Mouse (Mus musculus) liver, postnatal 0 days (tissue): ENCODE measurements around the gene Ccdc155. TPM values are rescaled to one million over a fixed set of nuclear protein-coding genes. Genes with fewer than 3 reads are reported as not detected.
"Not testable (repeated sequence)": the region's sequence is repeated elsewhere in the genome, so short reads cannot be mapped to it uniquely, and the experiment has no call there.

Experiments used
- ATAC-seq: fragments of 200-750 bp; cut with Nextera tagmentation; 2 replicates; pipeline ENCODE4 v1.8.0; 2017; ENCODE audit warnings: mild to moderate bottlenecking, moderate library complexity
- DNase-seq: peaks from one replicate; pipeline ENCODE4 v3.0.0-alpha.2; 2016
- H3K27ac ChIP-seq: fragments of 300-500 bp; sonication (generic); 2 replicates; pipeline ENCODE4 v1.5.1; 2014; ENCODE audit warnings: antibody characterized with exemption, moderate library complexity, mild to moderate bottlenecking, low read depth
- H3K27me3 ChIP-seq: fragments of 300-500 bp; sonication (generic); 2 replicates; pipeline ENCODE4 v1.6.1; 2014; ENCODE audit warnings: low read length, control low read depth, mixed read lengths; ENCODE audit not compliant: insufficient read depth
- H3K36me3 ChIP-seq: fragments of 300-500 bp; sonication (generic); replicated peaks from 2 replicates; pipeline ENCODE4 v1.6.1; 2014; ENCODE audit warnings: mild to moderate bottlenecking, control low read depth, low read length, moderate library complexity, mixed read lengths; ENCODE audit not compliant: insufficient read depth
- H3K4me1 ChIP-seq: fragments of 300-500 bp; sonication (generic); 2 replicates; pipeline ENCODE4 v1.6.1; 2014; ENCODE audit warnings: antibody characterized with exemption, mild to moderate bottlenecking, control low read depth; ENCODE audit not compliant: insufficient read depth
- H3K4me2 ChIP-seq: fragments of 300-500 bp; sonication (generic); 2 replicates; pipeline ENCODE4 v1.6.1; 2014; ENCODE audit warnings: low read depth, mild to moderate bottlenecking, low read length, moderate library complexity, mixed read lengths
- H3K4me3 ChIP-seq: fragments of 300-500 bp; sonication (generic); 2 replicates; pipeline ENCODE4 v1.5.1; 2014; ENCODE audit warnings: low read depth, low read length
- H3K9ac ChIP-seq: fragments of 300-500 bp; sonication (generic); replicated peaks from 2 replicates; pipeline ENCODE4 v1.6.1; 2014; ENCODE audit warnings: mild to moderate bottlenecking, moderate library complexity
- H3K9me3 ChIP-seq: fragments of 300-500 bp; sonication (generic); 2 replicates; pipeline ENCODE4 v1.6.1; 2016; ENCODE audit warnings: mild to moderate bottlenecking, control low read depth, low read length, mixed read lengths
- CTCF ChIP-seq: sonication (generic); IDR thresholded peaks from 2 replicates; pipeline ENCODE4 v1.5.1; 2016; ENCODE audit warnings: antibody characterized with exemption, low read depth
- EP300 ChIP-seq: IDR thresholded peaks from 2 replicates; pipeline ENCODE4 v1.6.1; 2016; ENCODE audit warnings: antibody characterized with exemption, low read depth, mild to moderate bottlenecking
- WGBS: fragments of 180-500 bp; shearing (Covaris S2); extraction: QIAGEN DNeasy Blood & Tissue Kit; methylation state at CpG from one replicate; pipeline ENCODE4 v1.1.7; 2014; ENCODE audit not compliant: insufficient replicate concordance; 5-methylcytosine and 5-hydroxymethylcytosine counted together
- polyA plus RNA-seq: library from polyadenylated mRNA; unstranded; fragments of >200 nt; fragmentation: Nextera tagmentation; extraction: Ambion mirVana; gene quantifications from 2 replicates; pipeline ENCODE4 v1.2.1, GENCODE M21; 2015

The Ccdc155 gene
- polyA plus RNA-seq, 1 experiment from 2014 or later = not detected

- ATAC-seq (no peak), DNase-seq (no peak)
- no peak for TF ChIP-seq CTCF
- no peak for TF ChIP-seq EP300
- Histone ChIP-seq H3K36me3 (no peaks in the 10 kb centered on the region), H3K4me1 (peaks cover 7% of the 10 kb centered on the region), H3K4me2 (no peak within 1 kb of the TSS), H3K27me3 (peaks cover 98% of the 10 kb centered on the region), H3K4me3 (no peak within 1 kb of the TSS), H3K27ac (no peak within 1 kb of the TSS), H3K9me3 (no peaks in the 10 kb centered on the region), H3K9ac (no peak within 1 kb of the TSS)
- WGBS = 27% methylated on average over 7 of the region's 7 CpGs
Observed at GRCm38 (mm10) chr7:45179469-45179868, 25.2 kb downstream of the Ccdc155 start, which contains the start of gene Gfy. Gfy (minus strand) TSS chr7:45179569.

- Histone ChIP-seq H3K36me3 (no peaks in the 10 kb centered on the region), H3K4me3 (no peak overlapping the region), H3K4me1 (peaks cover 7% of the 10 kb centered on the region), H3K27ac (no peak overlapping the region), H3K4me2 (no peak overlapping the region), H3K27me3 (peaks cover 96% of the 10 kb centered on the region), H3K9ac (no peak overlapping the region), H3K9me3 (no peaks in the 10 kb centered on the region)
- DNase-seq (peak; percentile 38), ATAC-seq (no peak)
- TF ChIP-seq EP300 (no peak), CTCF (no peak)
- WGBS = 21% methylated on average over 7 of the region's 7 CpGs
Observed at GRCm38 (mm10) chr7:45178550-45178949, 26.1 kb downstream of the Ccdc155 start.

GRCm38 (mm10) chr7:45176356-45176755 is 28.3 kb downstream of the Ccdc155 start:
- TF ChIP-seq CTCF (no peak), EP300 (no peak)
- no peak overlapping the region for H3K4me2 ChIP-seq
- H3K36me3 ChIP-seq = no peaks in the 10 kb centered on the region
- no peak overlapping the region for H3K27ac ChIP-seq
- no peaks in the 10 kb centered on the region; the same call in 1 of the 2 replicates for H3K4me1 ChIP-seq
- peaks cover 3% of the 10 kb centered on the region for H3K9me3 ChIP-seq
- ATAC-seq (no peak), DNase-seq (no peak)
- no peak overlapping the region for H3K4me3 ChIP-seq
- no peak overlapping the region for H3K9ac ChIP-seq
- peaks cover 84% of the 10 kb centered on the region for H3K27me3 ChIP-seq
- 4% methylated on average over 27 of the region's 31 CpGs for whole genome bisulfite sequencing

- DNase-seq (no peak), ATAC-seq (no peak)
- Histone ChIP-seq H3K4me3 (no peak overlapping the region), H3K9me3 (peaks cover 3% of the 10 kb centered on the region), H3K4me1 (no peaks in the 10 kb centered on the region), H3K4me2 (no peak overlapping the region), H3K27ac (no peak overlapping the region), H3K9ac (no peak overlapping the region), H3K36me3 (no peaks in the 10 kb centered on the region), H3K27me3 (peaks cover 80% of the 10 kb centered on the region)
- WGBS = 3% methylated on average over 23 of the region's 23 CpGs
- TF ChIP-seq CTCF (no peak), EP300 (no peak)
Observed at GRCm38 (mm10) chr7:45175929-45176328, 28.8 kb downstream of the Ccdc155 start.

- Histone ChIP-seq H3K27me3 (peaks cover 74% of the 10 kb centered on the region), H3K36me3 (no peaks in the 10 kb centered on the region), H3K27ac (no peak overlapping the region), H3K4me3 (no peak overlapping the region), H3K4me2 (no peak overlapping the region), H3K9ac (no peak overlapping the region), H3K4me1 (no peaks in the 10 kb centered on the region), H3K9me3 (peaks cover 3% of the 10 kb centered on the region)
- ATAC-seq (no peak), DNase-seq (no peak)
- 5% methylated on average over 13 of the region's 13 CpGs for WGBS
- TF ChIP-seq CTCF = no peak
Observed at GRCm38 (mm10) chr7:45175398-45175797, 29.3 kb downstream of the Ccdc155 start.

- TF ChIP-seq CTCF = no peak
- no peak for TF ChIP-seq EP300
- Histone ChIP-seq H3K36me3 (no peaks in the 10 kb centered on the region), H3K4me3 (no peak overlapping the region), H3K27me3 (peaks cover 68% of the 10 kb centered on the region), H3K4me1 (no peaks in the 10 kb centered on the region), H3K27ac (no peak overlapping the region), H3K9me3 (peaks cover 10% of the 10 kb centered on the region), H3K9ac (no peak overlapping the region), H3K4me2 (no peak overlapping the region)
- no peak for DNase-seq
- WGBS = 6% methylated on average over 29 of the region's 29 CpGs
- ATAC-seq = no peak
Observed at GRCm38 (mm10) chr7:45174567-45175280, 30.0 kb downstream of the Ccdc155 start.

- not testable (repeated sequence) for H3K36me3 ChIP-seq, H3K4me3 ChIP-seq, H3K9ac ChIP-seq, H3K4me1 ChIP-seq, ATAC-seq, DNase-seq, H3K4me2 ChIP-seq, H3K27ac ChIP-seq
- peaks cover 19% of the 10 kb centered on the region for H3K9me3 ChIP-seq
- WGBS = 47% methylated on average over 1 of the region's 1 CpGs
- H3K27me3 ChIP-seq = peaks cover 68% of the 10 kb centered on the region
- TF ChIP-seq CTCF = peak; percentile 59
Observed at GRCm38 (mm10) chr7:45173772-45174171, 30.9 kb downstream of the Ccdc155 start.
